Mouse (Mus musculus) liver, adult 2 months (tissue): ENCODE results near the gene Cacng1. TPM values are rescaled to one million over a fixed set of nuclear protein-coding genes. Genes with fewer than 3 reads are reported as not detected.

Experiments used
- DNase-seq: peaks from one replicate; pipeline ENCODE4 v3.0.0-alpha.2; 2011; ENCODE audit warnings: low read depth, low spot score; ENCODE audit errors: extremely low read depth
- H3K27ac ChIP-seq: fragments of 200-500 bp; replicated peaks from 2 replicates; pipeline ENCODE4 v1.5.1; 2012; ENCODE audit warnings: low read depth, mild to moderate bottlenecking, control low read depth, inconsistent platforms, low read length; ENCODE audit not compliant: insufficient read depth
- H3K27me3 ChIP-seq: fragments of 200-500 bp; 2 replicates; pipeline ENCODE4 v1.6.1; 2012; ENCODE audit warnings: mild to moderate bottlenecking, moderate library complexity, low read length, inconsistent platforms; ENCODE audit not compliant: control insufficient read depth, insufficient read depth
- H3K36me3 ChIP-seq: fragments of 200-500 bp; 2 replicates; pipeline ENCODE4 v1.6.1; 2012; ENCODE audit warnings: low read length, inconsistent platforms; ENCODE audit not compliant: control insufficient read depth, insufficient read depth
- H3K4me1 ChIP-seq: fragments of 200-500 bp; 2 replicates; pipeline ENCODE4 v1.6.1; 2011; ENCODE audit warnings: low read length; ENCODE audit not compliant: control insufficient read depth, insufficient read depth
- H3K4me3 ChIP-seq: fragments of 200-500 bp; 2 replicates; pipeline ENCODE4 v1.5.1; 2011; ENCODE audit warnings: low read depth, mild to moderate bottlenecking, control low read depth, low read length, moderate library complexity; ENCODE audit not compliant: insufficient read depth
- H3K79me2 ChIP-seq: fragments of 200-500 bp; 2 replicates; pipeline ENCODE4 v1.6.1; 2012; ENCODE audit warnings: inconsistent platforms, mild to moderate bottlenecking, low read length, moderate library complexity; ENCODE audit not compliant: control insufficient read depth, insufficient read depth
- H3K9ac ChIP-seq: fragments of 200-500 bp; 2 replicates; pipeline ENCODE4 v1.6.1; 2012; ENCODE audit warnings: low read depth, mild to moderate bottlenecking, control low read depth, inconsistent platforms, low read length
- CTCF ChIP-seq: fragments of 200-500 bp; IDR thresholded peaks from 2 replicates; pipeline ENCODE4 v1.5.1; 2011; ENCODE audit warnings: low read depth, low read length, control low read depth
- POLR2A ChIP-seq: fragments of 200-500 bp; IDR thresholded peaks from 2 replicates; pipeline ENCODE4 v1.6.1; 2011; ENCODE audit warnings: low read length, control low read depth; ENCODE audit not compliant: insufficient read depth; ENCODE audit errors: extremely low read depth
- WGBS: fragments of 180-500 bp; shearing (Covaris S2); methylation state at CpG from one replicate; pipeline ENCODE4 v1.1.7; 2018; 5-methylcytosine and 5-hydroxymethylcytosine counted together
- polyA plus RNA-seq: library from polyadenylated mRNA; depleted of rRNA; stranded (reverse); fragments of >200 nt; gene quantifications from 2 replicates; pipeline ENCODE4 v1.2.3, GENCODE M21; 2012
- total RNA-seq: library from RNA; depleted of rRNA; stranded (reverse); fragments of >200 nt; gene quantifications from 2 replicates; pipeline ENCODE4 v1.2.3, GENCODE M21; 2014

Cacng1 gene
- total and polyA plus RNA-seq, 2 experiments, result 0.09 TPM; not detected in 1

DNA sequence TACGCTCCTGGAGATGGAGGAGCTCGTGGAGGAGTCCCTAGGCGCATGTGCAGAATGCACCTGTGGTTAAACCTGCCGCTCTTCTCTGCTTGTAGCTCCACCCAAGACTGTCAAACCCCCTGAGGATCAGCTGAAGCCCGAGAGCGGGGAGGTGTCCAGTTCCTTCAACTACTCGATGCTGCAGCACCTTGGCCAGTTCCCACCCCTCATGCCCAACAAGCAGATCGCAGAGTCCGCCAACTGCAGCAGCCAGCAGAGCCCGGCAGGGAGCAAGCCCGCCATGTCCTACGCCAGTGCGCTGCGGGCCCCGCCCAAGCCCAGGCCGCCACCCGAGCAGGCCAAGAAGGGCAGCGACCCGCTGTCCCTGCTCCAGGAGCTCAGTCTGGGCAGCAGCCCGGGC is 30.0 kb downstream of the Cacng1 start:
- no peak for DNase-seq

DNA sequence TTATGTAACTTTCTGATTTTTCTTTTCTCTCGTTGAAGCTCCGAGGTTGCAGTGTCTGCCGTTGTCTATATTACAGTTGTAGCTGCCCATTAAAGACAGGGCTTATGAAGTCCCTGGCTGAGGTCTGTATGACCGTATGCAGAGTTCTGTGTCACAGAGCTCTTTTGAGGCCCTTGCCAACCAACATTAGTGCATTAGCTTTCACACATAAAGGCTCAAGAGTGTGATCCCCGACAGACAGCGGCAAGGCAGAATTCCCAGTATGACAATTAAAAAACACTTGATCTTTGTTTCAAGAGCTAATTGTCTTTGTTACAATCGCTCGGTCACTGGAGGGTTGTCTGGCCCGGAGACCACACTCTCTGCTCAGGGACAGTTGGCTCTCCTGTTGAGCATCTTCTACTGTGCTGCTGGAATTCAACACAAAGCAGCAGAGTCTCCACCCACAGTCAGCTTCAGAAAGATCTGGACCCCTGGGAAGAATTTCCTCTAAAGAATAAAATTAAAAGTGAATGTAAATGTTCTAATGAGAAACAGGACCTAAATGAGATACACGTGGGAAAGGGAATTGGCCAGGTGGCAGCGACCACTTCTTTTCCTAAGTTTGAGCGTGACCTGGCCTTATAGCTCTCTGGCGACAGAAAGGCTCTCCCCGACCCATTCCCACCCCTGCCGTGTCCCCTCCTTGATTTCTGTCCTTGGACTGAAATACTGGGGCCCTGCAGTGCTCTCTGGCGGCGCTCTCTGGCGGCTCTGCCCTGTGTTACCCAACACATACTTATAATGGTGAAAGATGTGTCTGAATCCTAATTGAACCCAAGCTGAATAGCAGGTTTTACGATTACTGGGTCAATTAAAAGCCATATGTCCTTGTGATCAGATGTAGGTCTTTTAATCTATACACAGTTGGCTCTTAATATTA is 32.5 kb downstream of the Cacng1 start:
- Histone ChIP-seq H3K9ac (no peak overlapping the region), H3K36me3 (peaks cover 8% of the 10 kb centered on the region; the same call in 1 of the 2 replicates), H3K4me1 (no peaks in the 10 kb centered on the region), H3K4me3 (no peak overlapping the region), H3K79me2 (no peaks in the 10 kb centered on the region), H3K27me3 (no peaks in the 10 kb centered on the region), H3K27ac (no peak overlapping the region)
- no peak for DNase-seq
- no peak for TF ChIP-seq POLR2A
- no peak for TF ChIP-seq CTCF
- 95% methylated on average over 19 of the region's 19 CpGs for WGBS

More for the DNA sequence above, 30.0 kb downstream of the Cacng1 start:
- Histone ChIP-seq H3K9ac (no peak overlapping the region), H3K79me2 (no peaks in the 10 kb centered on the region), H3K36me3 (peaks cover 8% of the 10 kb centered on the region; the same call in 1 of the 2 replicates), H3K4me1 (no peaks in the 10 kb centered on the region), H3K27me3 (no peaks in the 10 kb centered on the region), H3K4me3 (no peak overlapping the region), H3K27ac (no peak overlapping the region)
- 95% methylated on average over 20 of the region's 20 CpGs for WGBS
- no peak for TF ChIP-seq CTCF
- TF ChIP-seq POLR2A, result no peak

DNA sequence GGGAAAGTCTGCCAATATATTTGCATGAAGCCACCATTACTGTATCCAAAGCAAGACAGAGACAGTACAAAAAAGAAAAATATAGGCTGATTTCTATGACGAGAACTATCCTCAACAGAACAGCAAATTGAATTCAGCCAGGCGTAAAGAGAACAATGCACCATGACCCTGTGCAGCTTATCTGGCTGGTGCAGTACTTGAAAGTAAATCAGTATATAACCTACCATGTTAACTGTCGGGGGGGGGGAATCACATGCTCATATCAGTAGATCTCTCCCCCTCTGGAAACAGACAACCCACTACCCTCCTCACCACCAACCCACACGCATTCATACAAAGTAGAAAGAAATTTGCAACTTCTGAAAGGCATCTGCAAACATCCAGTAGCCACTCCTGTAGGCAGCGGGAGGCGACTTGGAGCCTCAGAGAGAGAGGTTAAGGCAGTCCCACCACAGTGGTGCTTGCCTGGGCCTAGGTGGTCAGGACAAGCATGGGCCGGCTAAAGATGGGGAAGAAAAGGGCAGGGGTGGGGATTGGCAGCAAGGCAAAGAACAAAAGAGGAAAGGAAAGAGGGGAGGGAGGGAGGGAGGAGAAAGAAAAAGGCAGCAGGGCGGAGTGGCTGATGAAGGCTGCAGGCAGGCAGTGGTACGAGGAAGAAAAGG is 33.5 kb downstream of the Cacng1 start:
- Histone ChIP-seq H3K27ac (no peak overlapping the region), H3K36me3 (peaks cover 8% of the 10 kb centered on the region; the same call in 1 of the 2 replicates), H3K4me3 (no peak overlapping the region), H3K79me2 (no peaks in the 10 kb centered on the region), H3K4me1 (no peaks in the 10 kb centered on the region), H3K9ac (no peak overlapping the region), H3K27me3 (no peaks in the 10 kb centered on the region)
- 96% methylated on average over 9 of the region's 9 CpGs for WGBS
- no peak for DNase-seq
- no peak for TF ChIP-seq CTCF
- no peak for TF ChIP-seq POLR2A

DNA sequence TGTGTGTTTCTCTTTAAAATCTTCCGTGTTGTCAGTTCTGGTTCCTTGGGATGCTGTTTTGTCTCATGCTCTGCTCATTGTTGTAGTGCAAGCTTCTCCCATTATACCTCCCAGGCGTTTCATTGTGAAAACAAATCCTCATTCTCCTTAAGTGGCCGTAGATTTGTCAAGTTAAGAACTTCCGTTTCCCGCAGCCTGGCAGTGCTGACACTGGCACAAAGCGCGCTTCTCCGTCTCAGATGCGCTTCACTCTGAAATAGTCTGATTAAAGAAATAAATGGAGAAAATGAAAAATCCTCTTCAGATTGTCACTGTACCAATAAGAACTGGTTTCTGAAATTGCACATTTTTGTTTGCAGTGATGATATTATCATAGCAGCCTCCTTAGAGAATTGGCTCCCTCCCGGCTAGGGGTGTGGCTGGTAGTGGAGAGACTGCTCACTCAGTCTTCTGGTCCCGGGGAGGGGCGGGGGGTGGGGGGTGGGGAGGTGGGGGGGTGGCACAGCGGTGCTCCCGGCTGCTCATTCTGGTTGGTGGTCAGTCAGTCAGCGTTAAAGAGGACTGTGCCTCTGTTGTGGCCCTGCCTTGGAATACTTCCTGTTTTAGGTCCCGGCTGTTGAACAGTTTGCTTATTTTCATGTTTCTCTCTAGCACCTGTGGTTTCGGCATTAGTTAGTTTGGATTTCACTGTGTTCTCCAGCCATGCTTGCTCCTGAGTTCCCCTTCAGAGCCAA is 39.9 kb downstream of the Cacng1 start:
- TF ChIP-seq POLR2A, result no peak
- no peak for TF ChIP-seq CTCF
- H3K27me3 ChIP-seq, result no peaks in the 10 kb centered on the region
- DNase-seq, result peak; percentile 5
- H3K79me2 ChIP-seq, result no peaks in the 10 kb centered on the region
- no peaks in the 10 kb centered on the region for H3K4me1 ChIP-seq
- peaks cover 28% of the 10 kb centered on the region for H3K36me3 ChIP-seq
- H3K4me3 ChIP-seq, result no peak overlapping the region
- no peak overlapping the region for H3K27ac ChIP-seq
- WGBS, result 86% methylated on average over 17 of the region's 17 CpGs
- no peak overlapping the region for H3K9ac ChIP-seq

DNA sequence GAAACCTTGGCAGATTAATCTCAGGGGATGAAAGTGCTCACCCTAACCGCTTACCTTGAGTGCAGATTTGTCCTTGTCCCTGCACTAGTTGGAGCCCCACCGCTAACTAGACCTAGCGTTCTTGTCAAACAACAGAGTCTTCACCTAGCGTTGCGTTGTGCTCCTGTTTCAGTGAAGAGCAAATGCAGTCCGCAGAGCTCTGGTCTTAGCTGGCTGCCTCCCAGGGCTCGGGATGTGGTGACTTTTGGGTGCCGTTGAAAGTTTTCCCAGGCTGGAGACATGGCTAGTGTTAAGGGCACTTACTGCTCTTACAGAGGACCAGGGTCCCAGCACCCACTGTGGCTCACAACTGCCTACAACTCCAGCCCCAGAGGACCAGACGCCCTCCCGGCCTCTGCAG is 41.1 kb downstream of the Cacng1 start:
- Histone ChIP-seq H3K4me3 (no peak overlapping the region), H3K9ac (no peak overlapping the region), H3K4me1 (no peaks in the 10 kb centered on the region), H3K27me3 (no peaks in the 10 kb centered on the region), H3K36me3 (peaks cover 37% of the 10 kb centered on the region), H3K79me2 (no peaks in the 10 kb centered on the region), H3K27ac (no peak overlapping the region)
- TF ChIP-seq POLR2A (no peak), CTCF (no peak)
- 89% methylated on average over 10 of the region's 10 CpGs for WGBS
- no peak for DNase-seq
